Mouse (Mus musculus) liver, adult 2 months (tissue): ENCODE measurements at regions not wholly inside any gene's neighbourhood (a gene's known extent, or its start where the extent isn't known, plus 50 kb on each side); places are given as distances from the start of the nearest gene placed in this dataset.

ENCODE experiments used
- CTCF ChIP-seq: fragments of 200-500 bp; IDR thresholded peaks from 2 replicates; pipeline ENCODE4 v1.5.1; 2011; ENCODE audit warnings: low read depth, low read length, control low read depth
- POLR2A ChIP-seq: fragments of 200-500 bp; IDR thresholded peaks from 2 replicates; pipeline ENCODE4 v1.6.1; 2011; ENCODE audit warnings: low read length, control low read depth; ENCODE audit not compliant: insufficient read depth; ENCODE audit errors: extremely low read depth

DNA sequence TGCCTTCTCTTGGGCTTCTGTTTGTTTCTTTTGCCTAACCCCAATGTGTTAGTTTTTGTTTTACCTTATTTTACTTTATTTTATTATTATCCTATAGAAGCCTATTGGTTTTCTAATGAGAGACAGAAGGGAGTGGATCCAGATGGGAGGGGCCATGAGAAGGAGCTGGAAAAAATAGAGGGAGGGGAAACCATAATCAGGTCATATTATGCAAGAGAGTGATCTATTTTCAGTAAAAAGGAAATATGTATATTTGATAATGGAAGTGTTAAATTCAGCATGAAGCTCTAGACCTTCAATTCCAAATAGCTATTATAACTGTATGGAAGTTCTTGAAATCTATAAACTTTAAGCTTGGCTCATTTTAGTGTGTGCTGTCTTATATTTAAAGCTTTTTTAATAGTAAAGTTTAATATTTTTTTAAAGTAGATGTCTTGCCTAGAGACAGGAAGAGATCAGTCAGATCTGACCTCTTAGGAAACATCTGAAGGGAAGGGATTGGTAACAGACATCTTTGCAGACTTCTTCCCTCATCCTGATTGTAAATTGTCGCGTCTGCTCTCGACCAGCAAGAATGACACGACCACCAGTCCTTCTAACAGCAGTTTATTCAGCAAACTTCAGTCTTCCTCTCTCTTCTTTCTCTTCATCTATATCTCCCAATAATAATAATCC lies 87.8 kb upstream of the Supt20 start:
- no peak for TF ChIP-seq CTCF
- TF ChIP-seq POLR2A, result no peak
